Mouse (Mus musculus): ENCODE results near the gene Fbxo6. TPM values are rescaled to one million over a fixed set of nuclear protein-coding genes. Genes with fewer than 3 reads are reported as not detected.
A peak's percentile ranks its signal among the peaks of the same experiment; 100 is the strongest.

Fbxo6 gene
- polyA plus RNA-seq, 1 experiment = 54.4 TPM

- no peaks in the 10 kb centered on the region for H3K27me3 ChIP-seq (ENCODE audit: control insufficient read depth, insufficient read depth, insufficient read length)
- H3K4me3 ChIP-seq (ENCODE audit: insufficient read depth, poor library complexity, severe bottlenecking) = no peak overlapping the region
- peaks cover 12% of the 10 kb centered on the region for H3K36me3 ChIP-seq (ENCODE audit: control insufficient read depth, insufficient read depth)
- TF ChIP-seq MYOG (IDR thresholded peaks at IDR 0.05; ENCODE audit: control insufficient read depth, extremely low read depth, insufficient read length) = no peak
- TF ChIP-seq MYOD1 (IDR thresholded peaks at IDR 0.05; ENCODE audit: control insufficient read depth, insufficient read length, low read depth) = no peak
- no peaks in the 10 kb centered on the region for H3K79me2 ChIP-seq (ENCODE audit: control insufficient read depth, insufficient read depth)
- no peak overlapping the region for H3ac ChIP-seq (ENCODE audit: control insufficient read depth, insufficient read length, low read depth)
- H3K79me3 ChIP-seq (ENCODE audit: low read depth) = no peaks in the 10 kb centered on the region
Observed at GRCm38 (mm10) chr4:148143721-148144120, 8.2 kb downstream of the Fbxo6 start.

GRCm38 (mm10) chr4:148140098-148141011 is 11.6 kb downstream of the Fbxo6 start:
- Histone ChIP-seq H3ac (ENCODE audit: control insufficient read depth, insufficient read length, low read depth) (peak overlapping the region; percentile 66), H3K79me2 (ENCODE audit: control insufficient read depth, insufficient read depth) (no peaks in the 10 kb centered on the region), H3K4me3 (ENCODE audit: insufficient read depth, poor library complexity, severe bottlenecking) (peak overlapping the region; percentile 59), H3K27me3 (ENCODE audit: control insufficient read depth, insufficient read depth, insufficient read length) (peaks cover 17% of the 10 kb centered on the region), H3K36me3 (ENCODE audit: control insufficient read depth, insufficient read depth) (peaks cover 1% of the 10 kb centered on the region), H3K79me3 (ENCODE audit: low read depth) (no peaks in the 10 kb centered on the region)
- peak; percentile 67 for TF ChIP-seq CTCF (IDR thresholded peaks at IDR 0.05; ENCODE audit: control insufficient read depth, insufficient read depth, insufficient read length)
- no peak for TF ChIP-seq CEBPB (IDR thresholded peaks at IDR 0.05; ENCODE audit: low read depth)
- no peak for TF ChIP-seq MYOD1 (IDR thresholded peaks at IDR 0.05; ENCODE audit: control insufficient read depth, insufficient read length, low read depth)
- TF ChIP-seq MAX (IDR thresholded peaks at IDR 0.05) = no peak

- no peaks in the 10 kb centered on the region for H3K79me3 ChIP-seq (ENCODE audit: low read depth)
- TF ChIP-seq MYOD1 (IDR thresholded peaks at IDR 0.05; ENCODE audit: control insufficient read depth, insufficient read length, low read depth) (no peak), CTCF (IDR thresholded peaks at IDR 0.05; ENCODE audit: control insufficient read depth, insufficient read depth, insufficient read length) (no peak), MAX (IDR thresholded peaks at IDR 0.05) (no peak), USF1 (IDR thresholded peaks at IDR 0.05; ENCODE audit: low read depth) (no peak), MYOG (IDR thresholded peaks at IDR 0.05; ENCODE audit: control insufficient read depth, extremely low read depth, insufficient read length) (no peak), FOSL1 (IDR thresholded peaks at IDR 0.05; ENCODE audit: insufficient read depth, low read length, poor library complexity, severe bottlenecking) (no peak), CEBPB (IDR thresholded peaks at IDR 0.05; ENCODE audit: low read depth) (no peak)
- H3K36me3 ChIP-seq (ENCODE audit: control insufficient read depth, insufficient read depth) = no peaks in the 10 kb centered on the region
- H3K4me3 ChIP-seq (ENCODE audit: insufficient read depth, poor library complexity, severe bottlenecking) = peak overlapping the region; percentile 59
- H3K27me3 ChIP-seq (ENCODE audit: control insufficient read depth, insufficient read depth, insufficient read length) = peaks cover 18% of the 10 kb centered on the region
- H3K79me2 ChIP-seq (ENCODE audit: control insufficient read depth, insufficient read depth) = no peaks in the 10 kb centered on the region
- H3ac ChIP-seq (ENCODE audit: control insufficient read depth, insufficient read length, low read depth) = no peak overlapping the region
Observed at GRCm38 (mm10) chr4:148139767-148140097, 12.2 kb downstream of the Fbxo6 start.

GRCm38 (mm10) chr4:148137503-148137902 is 14.4 kb downstream of the Fbxo6 start:
- H3K79me2 ChIP-seq (ENCODE audit: control insufficient read depth, insufficient read depth) = no peaks in the 10 kb centered on the region
- no peak overlapping the region for H3ac ChIP-seq (ENCODE audit: control insufficient read depth, insufficient read length, low read depth)
- peaks cover 22% of the 10 kb centered on the region for H3K27me3 ChIP-seq (ENCODE audit: control insufficient read depth, insufficient read depth, insufficient read length)
- H3K79me3 ChIP-seq (ENCODE audit: low read depth) = no peaks in the 10 kb centered on the region
- H3K36me3 ChIP-seq (ENCODE audit: control insufficient read depth, insufficient read depth) = no peaks in the 10 kb centered on the region
- TF ChIP-seq CTCF (IDR thresholded peaks at IDR 0.05; ENCODE audit: control insufficient read depth, insufficient read depth, insufficient read length) (no peak), MYOG (IDR thresholded peaks at IDR 0.05; ENCODE audit: control insufficient read depth, extremely low read depth, insufficient read length) (no peak), USF1 (IDR thresholded peaks at IDR 0.05; ENCODE audit: low read depth) (no peak), FOSL1 (IDR thresholded peaks at IDR 0.05; ENCODE audit: insufficient read depth, low read length, poor library complexity, severe bottlenecking) (no peak), MAX (IDR thresholded peaks at IDR 0.05) (no peak), CEBPB (IDR thresholded peaks at IDR 0.05; ENCODE audit: low read depth) (no peak), MYOD1 (IDR thresholded peaks at IDR 0.05; ENCODE audit: control insufficient read depth, insufficient read length, low read depth) (no peak)
- no peak overlapping the region for H3K4me3 ChIP-seq (ENCODE audit: insufficient read depth, poor library complexity, severe bottlenecking)

- H3K79me3 ChIP-seq (ENCODE audit: low read depth) = no peaks in the 10 kb centered on the region
Observed at GRCm38 (mm10) chr4:148134988-148135387, 17.0 kb downstream of the Fbxo6 start.

More at GRCm38 (mm10) chr4:148134988-148135387, 17.0 kb downstream of the Fbxo6 start:
- peaks cover 41% of the 10 kb centered on the region for H3K27me3 ChIP-seq (ENCODE audit: control insufficient read depth, insufficient read depth, insufficient read length)
- no peaks in the 10 kb centered on the region for H3K36me3 ChIP-seq (ENCODE audit: control insufficient read depth, insufficient read depth)
- no peak overlapping the region for H3K4me3 ChIP-seq (ENCODE audit: insufficient read depth, poor library complexity, severe bottlenecking)
- H3ac ChIP-seq (ENCODE audit: control insufficient read depth, insufficient read length, low read depth) = no peak overlapping the region
- no peaks in the 10 kb centered on the region for H3K79me2 ChIP-seq (ENCODE audit: control insufficient read depth, insufficient read depth)
- TF ChIP-seq MYOG (IDR thresholded peaks at IDR 0.05; ENCODE audit: control insufficient read depth, extremely low read depth, insufficient read length) (no peak), CTCF (IDR thresholded peaks at IDR 0.05; ENCODE audit: control insufficient read depth, insufficient read depth, insufficient read length) (no peak), MAX (IDR thresholded peaks at IDR 0.05) (no peak), USF1 (IDR thresholded peaks at IDR 0.05; ENCODE audit: low read depth) (no peak), CEBPB (IDR thresholded peaks at IDR 0.05; ENCODE audit: low read depth) (no peak), FOSL1 (IDR thresholded peaks at IDR 0.05; ENCODE audit: insufficient read depth, low read length, poor library complexity, severe bottlenecking) (no peak), MYOD1 (IDR thresholded peaks at IDR 0.05; ENCODE audit: control insufficient read depth, insufficient read length, low read depth) (no peak)
